Mouse (Mus musculus) left cerebral cortex, adult 11 months (tissue): ENCODE results near the gene U2af2.

Experiments used
- DNase-seq: peaks from one replicate; pipeline ENCODE4 v3.0.0; 2022; ENCODE audit warnings: low spot score

U2af2 gene

GRCm38 (mm10) chr7:5037467-5037866, 24.5 kb upstream of the U2af2 start:
- no peak for DNase-seq

GRCm38 (mm10) chr7:5038109-5038732, 23.7 kb upstream of the U2af2 start, which contains the start of gene Zfp784:
Zfp784 (minus strand) TSS chr7:5038446.
- DNase-seq, result peak; percentile 85

GRCm38 (mm10) chr7:5038940-5039339, 23.0 kb upstream of the U2af2 start:
- DNase-seq, result no peak

GRCm38 (mm10) chr7:5044981-5045380, 17.0 kb upstream of the U2af2 start:
- no peak for DNase-seq

GRCm38 (mm10) chr7:5046112-5046511, 15.8 kb upstream of the U2af2 start:
- DNase-seq, result no peak

GRCm38 (mm10) chr7:5047313-5047712, 14.6 kb upstream of the U2af2 start:
- no peak for DNase-seq

GRCm38 (mm10) chr7:5051193-5052192, 10.4 kb upstream of the U2af2 start, which contains the start of gene Zfp580:
Zfp580 (plus strand) TSS chr7:5051538.
- peak; percentile 65 for DNase-seq

- no peak for DNase-seq
Measured at GRCm38 (mm10) chr7:5052438-5052837, 9.5 kb upstream of the U2af2 start.

- DNase-seq, result no peak
Measured at GRCm38 (mm10) chr7:5052931-5053343, 9.0 kb upstream of the U2af2 start.

- DNase-seq, result no peak
Measured at GRCm38 (mm10) chr7:5053456-5054179, 8.3 kb upstream of the U2af2 start.

GRCm38 (mm10) chr7:5056651-5057263, 5.2 kb upstream of the U2af2 start:
- DNase-seq, result no peak

GRCm38 (mm10) chr7:5057381-5057780, 4.6 kb upstream of the U2af2 start:
- DNase-seq, result no peak

GRCm38 (mm10) chr7:5057804-5058203, 4.1 kb upstream of the U2af2 start:
- no peak for DNase-seq

- DNase-seq, result no peak
Measured at GRCm38 (mm10) chr7:5058631-5059030, 3.3 kb upstream of the U2af2 start.

- no peak for DNase-seq
Measured at GRCm38 (mm10) chr7:5059421-5059820, 2.5 kb upstream of the U2af2 start.

GRCm38 (mm10) chr7:5060239-5060731, 1.7 kb upstream of the U2af2 start:
- no peak for DNase-seq

GRCm38 (mm10) chr7:5060944-5061773, 784 bp upstream of the U2af2 start:
- peak; percentile 96 for DNase-seq

GRCm38 (mm10) chr7:5062360-5063001, 538 bp downstream of the U2af2 start:
- DNase-seq, result no peak

GRCm38 (mm10) chr7:5064886-5065285, 2.9 kb downstream of the U2af2 start:
- DNase-seq, result no peak

GRCm38 (mm10) chr7:5073586-5073985, 11.6 kb downstream of the U2af2 start:
- no peak for DNase-seq
